Mouse (Mus musculus) embryonic fibroblast, embryonic 13.5 days (primary cell): ENCODE measurements around the gene Golgb1.

ENCODE experiments used
- CTCF ChIP-seq: IDR thresholded peaks from 2 replicates; pipeline ENCODE4 v1.5.1; 2011; ENCODE audit warnings: mild to moderate bottlenecking, control low read depth, low read length, moderate library complexity, borderline replicate concordance; ENCODE audit not compliant: insufficient read depth
- POLR2A ChIP-seq: IDR thresholded peaks from 2 replicates; pipeline ENCODE4 v1.6.1; 2011; ENCODE audit warnings: low read depth, mild to moderate bottlenecking, control low read depth, low read length, moderate library complexity

- TF ChIP-seq POLR2A = no peak
- no peak for TF ChIP-seq CTCF
These were observed 68.7 kb downstream of the Golgb1 start for GRCm38 (mm10) chr16:36943591-36943990.
